Mouse (Mus musculus): ENCODE data around the gene Phf13. TPM values are rescaled to one million over a fixed set of nuclear protein-coding genes. Genes with fewer than 3 reads are reported as not detected.

The Phf13 gene
- total and polyA plus RNA-seq, 2 experiments from 2014 or later = 17.1 to 17.2 TPM

DNA sequence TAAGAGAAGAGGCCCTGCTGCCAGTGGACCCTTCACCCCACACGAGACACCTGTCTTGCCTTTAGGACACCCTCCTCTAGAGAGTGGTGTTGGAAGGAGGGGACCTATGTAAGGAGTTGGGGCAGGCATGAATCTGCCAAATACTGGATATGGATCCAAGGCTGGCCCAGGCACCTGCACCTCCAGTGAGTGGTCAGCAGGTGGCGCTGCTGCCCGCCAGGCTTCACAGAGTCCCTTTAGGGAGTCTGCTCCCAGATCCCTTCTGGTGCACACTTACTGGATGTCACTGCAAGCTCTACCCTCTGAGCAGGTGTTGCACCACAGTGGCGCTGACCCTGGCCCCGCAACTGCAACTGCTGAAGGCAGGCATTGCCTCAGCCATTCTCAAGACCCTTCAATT lies 14.7 kb downstream of the Phf13 start:
- TF ChIP-seq CTCF (IDR thresholded peaks at IDR 0.05; ENCODE audit: low read depth) = peak; percentile 99
- ATAC-seq = peak; percentile 86
- H3K9ac ChIP-seq = no peak overlapping the region

GRCm38 (mm10) chr4:151980699-151981098 lies 15.4 kb downstream of the Phf13 start:
- no peaks in the 10 kb centered on the region for H3K27me3 ChIP-seq (ENCODE audit: insufficient read depth, low read length)
- H3K36me3 ChIP-seq (ENCODE audit: insufficient read depth) = peaks cover 38% of the 10 kb centered on the region
- no peak overlapping the region for H3K4me2 ChIP-seq (ENCODE audit: low read depth)
- H3K9ac ChIP-seq = no peak overlapping the region
- H3K4me1 ChIP-seq (ENCODE audit: insufficient read depth) = no peaks in the 10 kb centered on the region
- ATAC-seq (no peak), DNase-seq (no peak)
- H3K4me3 ChIP-seq (ENCODE audit: low read depth, low read length) = no peak overlapping the region
- H3K9me3 ChIP-seq (ENCODE audit: low read length) = no peaks in the 10 kb centered on the region
- WGBS = 75% methylated on average over 8 of the region's 8 CpGs
- H3K27ac ChIP-seq (ENCODE audit: low read depth, low read length) = no peak overlapping the region
- TF ChIP-seq CTCF (IDR thresholded peaks at IDR 0.05; ENCODE audit: low read depth) = peak; percentile 57

More for the DNA sequence above, 14.7 kb downstream of the Phf13 start:
- Histone ChIP-seq H3K9me3 (ENCODE audit: low read length) (no peaks in the 10 kb centered on the region), H3K4me2 (ENCODE audit: low read depth) (no peak overlapping the region), H3K27me3 (ENCODE audit: insufficient read depth, low read length) (no peaks in the 10 kb centered on the region), H3K27ac (ENCODE audit: low read depth, low read length) (no peak overlapping the region), H3K36me3 (ENCODE audit: insufficient read depth) (peaks cover 37% of the 10 kb centered on the region), H3K4me3 (ENCODE audit: low read depth, low read length) (no peak overlapping the region), H3K4me1 (ENCODE audit: insufficient read depth) (no peaks in the 10 kb centered on the region)
- WGBS = 6% methylated on average over 5 of the region's 5 CpGs
- peak; percentile 92 for DNase-seq

GRCm38 (mm10) chr4:151977748-151978147 lies 18.3 kb downstream of the Phf13 start:
- TF ChIP-seq CTCF (IDR thresholded peaks at IDR 0.05; ENCODE audit: low read depth) = peak; percentile 94
- H3K9ac ChIP-seq = no peak overlapping the region
- H3K4me3 ChIP-seq (ENCODE audit: low read depth, low read length) = no peak overlapping the region
- H3K4me1 ChIP-seq (ENCODE audit: insufficient read depth) = no peaks in the 10 kb centered on the region
- no peak overlapping the region for H3K4me2 ChIP-seq (ENCODE audit: low read depth)
- H3K27me3 ChIP-seq (ENCODE audit: insufficient read depth, low read length) = no peaks in the 10 kb centered on the region
- ATAC-seq (peak; percentile 28), DNase-seq (peak; percentile 93)
- H3K36me3 ChIP-seq (ENCODE audit: insufficient read depth) = peaks cover 57% of the 10 kb centered on the region
- WGBS = 31% methylated on average over 10 of the region's 10 CpGs
- H3K27ac ChIP-seq (ENCODE audit: low read depth, low read length) = peak overlapping the region; percentile 62; the same call in 1 of the 2 replicates
- no peaks in the 10 kb centered on the region for H3K9me3 ChIP-seq (ENCODE audit: low read length)

DNA sequence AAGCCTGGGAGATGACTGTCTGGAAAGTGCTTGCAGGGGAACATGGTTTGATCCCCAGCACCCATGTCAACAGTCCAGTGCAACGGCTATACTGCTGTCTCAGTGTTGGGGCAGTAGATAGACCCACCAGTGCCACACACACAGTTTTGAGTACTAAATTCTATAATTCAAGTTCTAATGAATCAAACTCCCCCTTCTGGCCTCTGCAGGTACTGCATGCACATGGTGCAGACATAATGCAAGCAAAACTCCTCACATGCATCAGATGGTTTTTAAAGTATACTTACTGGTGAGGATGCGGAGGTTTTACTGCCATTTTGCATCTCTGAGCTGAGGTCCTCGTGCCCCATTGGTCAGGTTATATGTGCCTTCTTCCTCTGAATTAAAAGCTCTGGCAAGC lies 20.6 kb downstream of the Phf13 start:
- 98% methylated on average over 3 of the region's 3 CpGs for WGBS
- H3K9ac ChIP-seq = no peak overlapping the region
- H3K27ac ChIP-seq (ENCODE audit: low read depth, low read length) = no peak overlapping the region
- peaks cover 56% of the 10 kb centered on the region for H3K36me3 ChIP-seq (ENCODE audit: insufficient read depth)
- no peaks in the 10 kb centered on the region for H3K4me1 ChIP-seq (ENCODE audit: insufficient read depth)
- no peaks in the 10 kb centered on the region for H3K27me3 ChIP-seq (ENCODE audit: insufficient read depth, low read length)
- peak; percentile 70 for TF ChIP-seq CTCF (IDR thresholded peaks at IDR 0.05; ENCODE audit: low read depth)
- no peak overlapping the region for H3K4me3 ChIP-seq (ENCODE audit: low read depth, low read length)
- H3K4me2 ChIP-seq (ENCODE audit: low read depth) = no peak overlapping the region
- no peak for ATAC-seq
- DNase-seq = peak; percentile 47
- no peaks in the 10 kb centered on the region for H3K9me3 ChIP-seq (ENCODE audit: low read length)

- Histone ChIP-seq H3K4me2 (ENCODE audit: low read depth) (no peak overlapping the region), H3K36me3 (ENCODE audit: insufficient read depth) (peaks cover 61% of the 10 kb centered on the region), H3K4me1 (ENCODE audit: insufficient read depth) (no peaks in the 10 kb centered on the region), H3K9ac (no peak overlapping the region), H3K9me3 (ENCODE audit: low read length) (no peaks in the 10 kb centered on the region), H3K27ac (ENCODE audit: low read depth, low read length) (no peak overlapping the region), H3K27me3 (ENCODE audit: insufficient read depth, low read length) (no peaks in the 10 kb centered on the region), H3K4me3 (ENCODE audit: low read depth, low read length) (no peak overlapping the region)
- DNase-seq (peak; percentile 72), ATAC-seq (peak; percentile 66)
- WGBS = 58% methylated on average over 10 of the region's 10 CpGs
- peak; percentile 81 for TF ChIP-seq CTCF (IDR thresholded peaks at IDR 0.05; ENCODE audit: low read depth)
These were observed 23.7 kb downstream of the Phf13 start for GRCm38 (mm10) chr4:151972221-151972967.

- ATAC-seq (no peak), DNase-seq (no peak)
- Histone ChIP-seq H3K4me1 (ENCODE audit: insufficient read depth) (no peaks in the 10 kb centered on the region), H3K4me3 (ENCODE audit: low read depth, low read length) (no peak overlapping the region), H3K9ac (no peak overlapping the region), H3K27me3 (ENCODE audit: insufficient read depth, low read length) (no peaks in the 10 kb centered on the region), H3K27ac (ENCODE audit: low read depth, low read length) (no peak overlapping the region), H3K4me2 (ENCODE audit: low read depth) (no peak overlapping the region), H3K36me3 (ENCODE audit: insufficient read depth) (peaks cover 57% of the 10 kb centered on the region), H3K9me3 (ENCODE audit: low read length) (no peaks in the 10 kb centered on the region)
- no peak for TF ChIP-seq CTCF (IDR thresholded peaks at IDR 0.05; ENCODE audit: low read depth)
- WGBS = 86% methylated on average over 26 of the region's 26 CpGs
These were observed 27.7 kb downstream of the Phf13 start for GRCm38 (mm10) chr4:151968204-151968921.

- Histone ChIP-seq H3K9ac (no peak overlapping the region), H3K36me3 (ENCODE audit: insufficient read depth) (peaks cover 57% of the 10 kb centered on the region), H3K9me3 (ENCODE audit: low read length) (no peaks in the 10 kb centered on the region), H3K27ac (ENCODE audit: low read depth, low read length) (no peak overlapping the region), H3K4me1 (ENCODE audit: insufficient read depth) (no peaks in the 10 kb centered on the region), H3K4me3 (ENCODE audit: low read depth, low read length) (no peak overlapping the region), H3K4me2 (ENCODE audit: low read depth) (no peak overlapping the region), H3K27me3 (ENCODE audit: insufficient read depth, low read length) (no peaks in the 10 kb centered on the region)
- DNase-seq (no peak), ATAC-seq (no peak)
- 95% methylated on average over 3 of the region's 3 CpGs for WGBS
- TF ChIP-seq CTCF (IDR thresholded peaks at IDR 0.05; ENCODE audit: low read depth) = no peak
These were observed 33.2 kb downstream of the Phf13 start for GRCm38 (mm10) chr4:151962817-151963216.
